Mouse (Mus musculus): ENCODE results near the gene Diaph3. TPM values are rescaled to one million over a fixed set of nuclear protein-coding genes. Genes with fewer than 3 reads are reported as not detected.

Gene Diaph3
- polyA plus RNA-seq, 1 experiment from 2014 or later = 4.3 TPM

GRCm38 (mm10) chr14:86692714-86693113 lies 448.3 kb downstream of the Diaph3 start:
- Histone ChIP-seq H3K4me3 (replicated peaks; ENCODE audit: low read depth, low read length) (no peak overlapping the region), H3K9me3 (ENCODE audit: control insufficient read depth, low read length) (no peaks in the 10 kb centered on the region), H3K9ac (replicated peaks; ENCODE audit: low read length) (no peak overlapping the region), H3K36me3 (ENCODE audit: control insufficient read depth, insufficient read depth, low read length) (no peaks in the 10 kb centered on the region), H3K27ac (replicated peaks; ENCODE audit: low read depth, low read length) (no peak overlapping the region), H3K4me2 (ENCODE audit: low read length) (no peak overlapping the region), H3K27me3 (ENCODE audit: control insufficient read depth, insufficient read depth, low read length) (no peaks in the 10 kb centered on the region), H3K4me1 (ENCODE audit: control insufficient read depth, insufficient read depth, low read length) (no peaks in the 10 kb centered on the region)
- DNase-seq = no peak
- no peak for ATAC-seq (ENCODE audit: low FRiP score, low TSS enrichment)
- WGBS = 91% methylated on average over 4 of the region's 4 CpGs

GRCm38 (mm10) chr14:86691298-86691697 lies 449.7 kb downstream of the Diaph3 start:
- H3K27ac ChIP-seq (replicated peaks; ENCODE audit: low read depth, low read length) = no peak overlapping the region
- ATAC-seq (ENCODE audit: low FRiP score, low TSS enrichment) (no peak), DNase-seq (no peak)
- H3K9me3 ChIP-seq (ENCODE audit: control insufficient read depth, low read length) = no peaks in the 10 kb centered on the region
- no peak overlapping the region for H3K9ac ChIP-seq (replicated peaks; ENCODE audit: low read length)
- no peaks in the 10 kb centered on the region for H3K27me3 ChIP-seq (ENCODE audit: control insufficient read depth, insufficient read depth, low read length)
- no peaks in the 10 kb centered on the region for H3K36me3 ChIP-seq (ENCODE audit: control insufficient read depth, insufficient read depth, low read length)
- H3K4me3 ChIP-seq (replicated peaks; ENCODE audit: low read depth, low read length) = no peak overlapping the region
- no peaks in the 10 kb centered on the region for H3K4me1 ChIP-seq (ENCODE audit: control insufficient read depth, insufficient read depth, low read length)
- 52% methylated on average over 5 of the region's 5 CpGs for WGBS
- no peak overlapping the region for H3K4me2 ChIP-seq (ENCODE audit: low read length)

- H3K27me3 ChIP-seq (ENCODE audit: control insufficient read depth, insufficient read depth, low read length) = no peaks in the 10 kb centered on the region
- H3K4me1 ChIP-seq (ENCODE audit: control insufficient read depth, insufficient read depth, low read length) = peaks cover 15% of the 10 kb centered on the region
- peak; percentile 68 for DNase-seq
- no peak overlapping the region for H3K4me3 ChIP-seq (replicated peaks; ENCODE audit: low read depth, low read length)
- peak overlapping the region; percentile 9 for H3K4me2 ChIP-seq (ENCODE audit: low read length)
- no peak overlapping the region for H3K9ac ChIP-seq (replicated peaks; ENCODE audit: low read length)
- 32% methylated on average over 11 of the region's 11 CpGs for WGBS
- no peaks in the 10 kb centered on the region for H3K36me3 ChIP-seq (ENCODE audit: control insufficient read depth, insufficient read depth, low read length)
- H3K9me3 ChIP-seq (ENCODE audit: control insufficient read depth, low read length) = no peaks in the 10 kb centered on the region
- peak overlapping the region; percentile 46 for H3K27ac ChIP-seq (replicated peaks; ENCODE audit: low read depth, low read length)
- ATAC-seq (ENCODE audit: low FRiP score, low TSS enrichment) = peak; percentile 50; the same call in 1 of the 2 replicates
Observed at GRCm38 (mm10) chr14:86684585-86685503, 456.2 kb downstream of the Diaph3 start.

- no peak overlapping the region for H3K4me2 ChIP-seq (ENCODE audit: low read length)
- H3K36me3 ChIP-seq (ENCODE audit: control insufficient read depth, insufficient read depth, low read length) = no peaks in the 10 kb centered on the region
- H3K27me3 ChIP-seq (ENCODE audit: control insufficient read depth, insufficient read depth, low read length) = no peaks in the 10 kb centered on the region
- no peak for DNase-seq
- H3K4me3 ChIP-seq (replicated peaks; ENCODE audit: low read depth, low read length) = no peak overlapping the region
- no peaks in the 10 kb centered on the region for H3K9me3 ChIP-seq (ENCODE audit: control insufficient read depth, low read length)
- peaks cover 22% of the 10 kb centered on the region for H3K4me1 ChIP-seq (ENCODE audit: control insufficient read depth, insufficient read depth, low read length)
- H3K27ac ChIP-seq (replicated peaks; ENCODE audit: low read depth, low read length) = no peak overlapping the region
- H3K9ac ChIP-seq (replicated peaks; ENCODE audit: low read length) = no peak overlapping the region
- no peak for ATAC-seq (ENCODE audit: low FRiP score, low TSS enrichment)
Observed at GRCm38 (mm10) chr14:86681951-86682350, 459.1 kb downstream of the Diaph3 start.

- Histone ChIP-seq H3K27me3 (ENCODE audit: control insufficient read depth, insufficient read depth, low read length) (no peaks in the 10 kb centered on the region), H3K9me3 (ENCODE audit: control insufficient read depth, low read length) (no peaks in the 10 kb centered on the region), H3K4me1 (ENCODE audit: control insufficient read depth, insufficient read depth, low read length) (peaks cover 9% of the 10 kb centered on the region), H3K27ac (replicated peaks; ENCODE audit: low read depth, low read length) (no peak overlapping the region), H3K36me3 (ENCODE audit: control insufficient read depth, insufficient read depth, low read length) (no peaks in the 10 kb centered on the region), H3K4me3 (replicated peaks; ENCODE audit: low read depth, low read length) (no peak overlapping the region), H3K4me2 (ENCODE audit: low read length) (no peak overlapping the region), H3K9ac (replicated peaks; ENCODE audit: low read length) (no peak overlapping the region)
- DNase-seq (no peak), ATAC-seq (ENCODE audit: low FRiP score, low TSS enrichment) (no peak)
- WGBS = 90% methylated on average over 3 of the region's 3 CpGs
Observed at GRCm38 (mm10) chr14:86678992-86679391, 462.0 kb downstream of the Diaph3 start.

- Histone ChIP-seq H3K4me1 (ENCODE audit: control insufficient read depth, insufficient read depth, low read length) (peaks cover 9% of the 10 kb centered on the region; the same call in 1 of the 2 replicates), H3K9ac (replicated peaks; ENCODE audit: low read length) (no peak overlapping the region), H3K27ac (replicated peaks; ENCODE audit: low read depth, low read length) (no peak overlapping the region), H3K4me3 (replicated peaks; ENCODE audit: low read depth, low read length) (no peak overlapping the region), H3K27me3 (ENCODE audit: control insufficient read depth, insufficient read depth, low read length) (no peaks in the 10 kb centered on the region), H3K9me3 (ENCODE audit: control insufficient read depth, low read length) (no peaks in the 10 kb centered on the region), H3K4me2 (ENCODE audit: low read length) (no peak overlapping the region), H3K36me3 (ENCODE audit: control insufficient read depth, insufficient read depth, low read length) (no peaks in the 10 kb centered on the region)
- ATAC-seq (ENCODE audit: low FRiP score, low TSS enrichment) (no peak), DNase-seq (peak; percentile 68)
- 50% methylated on average over 5 of the region's 5 CpGs for WGBS
Observed at GRCm38 (mm10) chr14:86678179-86678780, 462.8 kb downstream of the Diaph3 start.

- WGBS = 14% methylated on average over 6 of the region's 6 CpGs
- H3K4me3 ChIP-seq (replicated peaks; ENCODE audit: low read depth, low read length) = no peak overlapping the region
- no peak overlapping the region for H3K4me2 ChIP-seq (ENCODE audit: low read length)
- H3K36me3 ChIP-seq (ENCODE audit: control insufficient read depth, insufficient read depth, low read length) = no peaks in the 10 kb centered on the region
- no peaks in the 10 kb centered on the region for H3K27me3 ChIP-seq (ENCODE audit: control insufficient read depth, insufficient read depth, low read length)
- no peak overlapping the region for H3K27ac ChIP-seq (replicated peaks; ENCODE audit: low read depth, low read length)
- DNase-seq (peak; percentile 74), ATAC-seq (ENCODE audit: low FRiP score, low TSS enrichment) (peak; percentile 43; the same call in 1 of the 2 replicates)
- H3K4me1 ChIP-seq (ENCODE audit: control insufficient read depth, insufficient read depth, low read length) = peaks cover 9% of the 10 kb centered on the region; the same call in 1 of the 2 replicates
- no peak overlapping the region for H3K9ac ChIP-seq (replicated peaks; ENCODE audit: low read length)
- no peaks in the 10 kb centered on the region for H3K9me3 ChIP-seq (ENCODE audit: control insufficient read depth, low read length)
Observed at GRCm38 (mm10) chr14:86677015-86677414, 464.0 kb downstream of the Diaph3 start.

- ATAC-seq (ENCODE audit: low FRiP score, low TSS enrichment) (no peak), DNase-seq (no peak)
- no peaks in the 10 kb centered on the region for H3K36me3 ChIP-seq (ENCODE audit: control insufficient read depth, insufficient read depth, low read length)
- H3K27ac ChIP-seq (replicated peaks; ENCODE audit: low read depth, low read length) = no peak overlapping the region
- WGBS = 78% methylated on average over 8 of the region's 8 CpGs
- H3K27me3 ChIP-seq (ENCODE audit: control insufficient read depth, insufficient read depth, low read length) = no peaks in the 10 kb centered on the region
- H3K9me3 ChIP-seq (ENCODE audit: control insufficient read depth, low read length) = no peaks in the 10 kb centered on the region
- H3K9ac ChIP-seq (replicated peaks; ENCODE audit: low read length) = no peak overlapping the region
- H3K4me2 ChIP-seq (ENCODE audit: low read length) = no peak overlapping the region
- H3K4me3 ChIP-seq (replicated peaks; ENCODE audit: low read depth, low read length) = no peak overlapping the region
- peaks cover 9% of the 10 kb centered on the region; the same call in 1 of the 2 replicates for H3K4me1 ChIP-seq (ENCODE audit: control insufficient read depth, insufficient read depth, low read length)
Observed at GRCm38 (mm10) chr14:86675314-86675713, 465.7 kb downstream of the Diaph3 start.

Measured in midbrain, embryonic 14.5 days (tissue).